ENCODE assay signal across 8 mouse cellular contexts in genomic region chr12:87471421-87471963, GRCm38 (mm10). TPM values are rescaled to one million over a fixed set of nuclear protein-coding genes. Genes with fewer than 3 reads are reported as not detected.
DNase-seq lines count a peak whose midpoint lies in the region; ATAC-seq and TF ChIP-seq lines count a peak whose summit lies in the region.

No protein-coding gene starts in this region.

- no peak for ATAC-seq in lung, embryonic 14.5 days (ENCODE audit: insufficient read depth)
- ATAC-seq in limb, embryonic 14.5 days (ENCODE audit: low FRiP score, low read depth) = 0 out of 2 replicates have a peak, but pooled peaks have one; percentile 1
- no peak for ATAC-seq in stomach, embryonic 14.5 days (ENCODE audit: insufficient number of reproducible peaks, insufficient read depth, low FRiP score, low read depth)
- no peak for ATAC-seq in activated CD4-positive, CD25-positive, alpha-beta regulatory T cell, adult 4 months

- no peaks in the 10 kb centered on the region for H3K27me3 ChIP-seq in lung, embryonic 14.5 days (ENCODE audit: insufficient read depth, low read length)
- no peaks in the 10 kb centered on the region for H3K27me3 ChIP-seq in limb, embryonic 14.5 days (ENCODE audit: control insufficient read depth, insufficient read depth, low read length)
- H3K27me3 ChIP-seq in stomach, embryonic 14.5 days (ENCODE audit: control insufficient read depth, insufficient read depth, low read length) = no peaks in the 10 kb centered on the region

- H3K9me3 ChIP-seq in lung, embryonic 14.5 days (ENCODE audit: low read depth, low read length) = no peaks in the 10 kb centered on the region
- no peaks in the 10 kb centered on the region for H3K9me3 ChIP-seq in limb, embryonic 14.5 days (ENCODE audit: control insufficient read depth, low read length)
- H3K9me3 ChIP-seq in stomach, embryonic 14.5 days (ENCODE audit: control insufficient read depth, low read depth, low read length) = no peaks in the 10 kb centered on the region

- H3K27ac ChIP-seq in lung, embryonic 14.5 days (ENCODE audit: low read depth) = peak overlapping the region; percentile 86
- H3K27ac ChIP-seq in brown adipose tissue, adult 24 weeks (replicated peaks; ENCODE audit: low read depth, low read length) = peak overlapping the region; percentile 83
- peak overlapping the region; percentile 91 for H3K27ac ChIP-seq in limb, embryonic 14.5 days (replicated peaks; ENCODE audit: low read depth, low read length)
- H3K27ac ChIP-seq in stomach, embryonic 14.5 days (ENCODE audit: low read length) = peak overlapping the region; percentile 71

- no peak for TF ChIP-seq CTCF in lung, embryonic 14.5 days (IDR thresholded peaks at IDR 0.05; ENCODE audit: low read depth)

- under 1% methylated on average over 19 of the region's 19 CpGs for WGBS in lung, embryonic 14.5 days
- WGBS in limb, embryonic 14.5 days = under 1% methylated on average over 19 of the region's 19 CpGs
- WGBS in stomach, embryonic 14.5 days = 1% methylated on average over 19 of the region's 19 CpGs

- DNase-seq in lung, embryonic 14.5 days = peak; percentile 46
- no peak for DNase-seq in lung, postnatal 4 days
- peak; percentile 7 to 22 for DNase-seq in heart, postnatal 10 days
- DNase-seq in limb, embryonic 14.5 days (ENCODE audit: low spot score) = peak; percentile 50
- DNase-seq in cerebellum, postnatal 25 days = no peak

- H3K4me3 ChIP-seq in lung, embryonic 14.5 days (ENCODE audit: low read depth, low read length) = peak overlapping the region; percentile 85
- H3K4me3 ChIP-seq in brown adipose tissue, adult 24 weeks (ENCODE audit: insufficient read depth, low read depth, low read length) = peak overlapping the region; percentile 80
- peak overlapping the region; percentile 77 for H3K4me3 ChIP-seq in limb, embryonic 14.5 days (replicated peaks; ENCODE audit: low read length)
- H3K4me3 ChIP-seq in stomach, embryonic 14.5 days (ENCODE audit: low read depth, low read length) = peak overlapping the region; percentile 71

- no peak for TF ChIP-seq POLR2A in limb, embryonic 14.5 days (IDR thresholded peaks at IDR 0.05; ENCODE audit: borderline replicate concordance, extremely low read depth, insufficient read depth, insufficient read length)

- H3K4me1 ChIP-seq in lung, embryonic 14.5 days (ENCODE audit: insufficient read depth) = 0 out of 2 replicates have a peak, but pooled peaks cover 4% of the 10 kb centered on the region
- no peaks in the 10 kb centered on the region for H3K4me1 ChIP-seq in brown adipose tissue, adult 24 weeks (ENCODE audit: control insufficient read depth, insufficient read depth, insufficient read length, low read length)
- peaks cover 9% of the 10 kb centered on the region for H3K4me1 ChIP-seq in limb, embryonic 14.5 days (ENCODE audit: control insufficient read depth, insufficient read depth, low read length)
- peaks cover 9% of the 10 kb centered on the region for H3K4me1 ChIP-seq in stomach, embryonic 14.5 days (ENCODE audit: control insufficient read depth, insufficient read depth, low read length)

- H3K4me2 ChIP-seq in lung, embryonic 14.5 days = peak overlapping the region; percentile 78
- peak overlapping the region; percentile 72 for H3K4me2 ChIP-seq in limb, embryonic 14.5 days (replicated peaks; ENCODE audit: low read depth, low read length, severe bottlenecking)
- H3K4me2 ChIP-seq in stomach, embryonic 14.5 days (replicated peaks; ENCODE audit: low read depth, low read length) = peak overlapping the region; percentile 51

- peaks cover 25% of the 10 kb centered on the region for H3K36me3 ChIP-seq in lung, embryonic 14.5 days (ENCODE audit: insufficient read depth)
- peaks cover 25% of the 10 kb centered on the region for H3K36me3 ChIP-seq in limb, embryonic 14.5 days (ENCODE audit: control insufficient read depth, insufficient read depth, low read length)
- H3K36me3 ChIP-seq in stomach, embryonic 14.5 days (ENCODE audit: control insufficient read depth, insufficient read depth, low read length) = peaks cover 13% of the 10 kb centered on the region

- intact Hi-C loops in heart, postnatal 10 days (cut with DNase I) = no loop called here

- peak overlapping the region; percentile 93 for H3K9ac ChIP-seq in lung, embryonic 14.5 days
- peak overlapping the region; percentile 94 for H3K9ac ChIP-seq in limb, embryonic 14.5 days (ENCODE audit: low read depth, low read length, severe bottlenecking)
- H3K9ac ChIP-seq in stomach, embryonic 14.5 days (replicated peaks; ENCODE audit: low read depth, low read length) = peak overlapping the region; percentile 72

RNA-seq across cellular contexts. Expression of gene Snw1, which starts 0.6 kb away (rescaled TPM):
- 126 and 131 TPM in 2 replicates for polyA plus RNA-seq in lung, embryonic 14.5 days (2014; fragmentation: Nextera tagmentation; extraction: Ambion mirVana)
- 33.6 and 41.0 TPM in 2 replicates for polyA plus RNA-seq in brown adipose tissue, adult 24 weeks (2012; ENCODE audit: insufficient read depth, insufficient read length, missing spikeins)
- 10 to 100 TPM; 47.1 to 53.2 TPM for total RNA-seq in heart, postnatal 10 days (2021)
- polyA plus RNA-seq in limb, embryonic 14.5 days (2012; rRNA removed) = 30.8 and 45.3 TPM in 2 replicates
- polyA plus RNA-seq in limb, embryonic 14.5 days (2014; fragmentation: Nextera tagmentation; extraction: Ambion mirVana) = 125 and 134 TPM in 2 replicates
- 124 TPM in 2 replicates for polyA plus RNA-seq in stomach, embryonic 14.5 days (2014; fragmentation: Nextera tagmentation; extraction: Ambion mirVana)
- polyA plus RNA-seq in activated CD4-positive, CD25-positive, alpha-beta regulatory T cell, adult 4 months (2017; shearing (Covaris generic)) = 100 to 1,000 TPM; 220 to 228 TPM

RNA-seq across cellular contexts. Expression of gene Gm5788, which starts 23.0 kb away (rescaled TPM):
- not detected in 2 replicates for polyA plus RNA-seq in lung, embryonic 14.5 days (2014; fragmentation: Nextera tagmentation; extraction: Ambion mirVana)
- polyA plus RNA-seq in brown adipose tissue, adult 24 weeks (2012; ENCODE audit: insufficient read depth, insufficient read length, missing spikeins) = not detected in 2 replicates
- not detected for total RNA-seq in heart, postnatal 10 days (2021)
- not detected in 2 replicates for polyA plus RNA-seq in limb, embryonic 14.5 days (2012; rRNA removed)
- polyA plus RNA-seq in limb, embryonic 14.5 days (2014; fragmentation: Nextera tagmentation; extraction: Ambion mirVana) = not detected in 2 replicates
- not detected in 2 replicates for polyA plus RNA-seq in stomach, embryonic 14.5 days (2014; fragmentation: Nextera tagmentation; extraction: Ambion mirVana)
- polyA plus RNA-seq in activated CD4-positive, CD25-positive, alpha-beta regulatory T cell, adult 4 months (2017; shearing (Covaris generic)) = 1 to 10 TPM in 1 of 2 experiments, not detected in 1; 1.2 TPM

RNA-seq across cellular contexts. Expression of gene Alkbh1, which starts 27.7 kb away (rescaled TPM):
- polyA plus RNA-seq in lung, embryonic 14.5 days (2014; fragmentation: Nextera tagmentation; extraction: Ambion mirVana) = 49.8 and 62.9 TPM in 2 replicates
- polyA plus RNA-seq in brown adipose tissue, adult 24 weeks (2012; ENCODE audit: insufficient read depth, insufficient read length, missing spikeins) = 3.7 and 4.3 TPM in 2 replicates
- 10 to 100 TPM; 12.4 to 13.3 TPM for total RNA-seq in heart, postnatal 10 days (2021)
- polyA plus RNA-seq in limb, embryonic 14.5 days (2012; rRNA removed) = 60.2 and 62.2 TPM in 2 replicates
- 48.3 and 59.0 TPM in 2 replicates for polyA plus RNA-seq in limb, embryonic 14.5 days (2014; fragmentation: Nextera tagmentation; extraction: Ambion mirVana)
- polyA plus RNA-seq in stomach, embryonic 14.5 days (2014; fragmentation: Nextera tagmentation; extraction: Ambion mirVana) = 64.0 and 76.9 TPM in 2 replicates
- polyA plus RNA-seq in activated CD4-positive, CD25-positive, alpha-beta regulatory T cell, adult 4 months (2017; shearing (Covaris generic)) = 10 to 100 TPM; 53.3 to 59.3 TPM

RNA-seq across cellular contexts. Expression of gene Slirp, which starts 27.8 kb away (rescaled TPM):
- polyA plus RNA-seq in lung, embryonic 14.5 days (2014; fragmentation: Nextera tagmentation; extraction: Ambion mirVana) = 287 and 308 TPM in 2 replicates
- polyA plus RNA-seq in brown adipose tissue, adult 24 weeks (2012; ENCODE audit: insufficient read depth, insufficient read length, missing spikeins) = 340 and 414 TPM in 2 replicates
- 100 to 1,000 TPM; 151 to 152 TPM for total RNA-seq in heart, postnatal 10 days (2021)
- polyA plus RNA-seq in limb, embryonic 14.5 days (2012; rRNA removed) = 62.4 and 83.4 TPM in 2 replicates
- polyA plus RNA-seq in limb, embryonic 14.5 days (2014; fragmentation: Nextera tagmentation; extraction: Ambion mirVana) = 292 and 314 TPM in 2 replicates
- polyA plus RNA-seq in stomach, embryonic 14.5 days (2014; fragmentation: Nextera tagmentation; extraction: Ambion mirVana) = 256 and 281 TPM in 2 replicates
- 100 to 1,000 TPM in 1 of 2 experiments, 10 to 100 TPM in 1; 83.4 to 124 TPM for polyA plus RNA-seq in activated CD4-positive, CD25-positive, alpha-beta regulatory T cell, adult 4 months (2017; shearing (Covaris generic))

RNA-seq across cellular contexts. Expression of gene Gm8300, which starts 42.6 kb away (rescaled TPM):
- polyA plus RNA-seq in lung, embryonic 14.5 days (2014; fragmentation: Nextera tagmentation; extraction: Ambion mirVana) = not detected in 2 replicates
- polyA plus RNA-seq in brown adipose tissue, adult 24 weeks (2012; ENCODE audit: insufficient read depth, insufficient read length, missing spikeins) = not detected in 2 replicates
- not detected for total RNA-seq in heart, postnatal 10 days (2021)
- polyA plus RNA-seq in limb, embryonic 14.5 days (2012; rRNA removed) = not detected in 2 replicates
- not detected in 2 replicates for polyA plus RNA-seq in limb, embryonic 14.5 days (2014; fragmentation: Nextera tagmentation; extraction: Ambion mirVana)
- polyA plus RNA-seq in stomach, embryonic 14.5 days (2014; fragmentation: Nextera tagmentation; extraction: Ambion mirVana) = not detected in 2 replicates
- polyA plus RNA-seq in activated CD4-positive, CD25-positive, alpha-beta regulatory T cell, adult 4 months (2017; shearing (Covaris generic)) = not detected

Comparison
In these comparisons a context has a peak if more than half of its experiments do, and no peak if none do; other contexts are left out.
1. DNase-seq: peak in lung, embryonic 14.5 days (single experiment), heart, postnatal 10 days (2 of 2) and limb, embryonic 14.5 days (single experiment); none in lung, postnatal 4 days (0 of 2) and cerebellum, postnatal 25 days (0 of 2).
2. Peak in every context shown above with its lines, with median percentiles within 50 percentile points of each other: H3K27ac ChIP-seq, H3K4me2 ChIP-seq, H3K4me3 ChIP-seq and H3K9ac ChIP-seq.